Mouse (Mus musculus): ENCODE data around the gene Gm765. TPM values are rescaled to one million over a fixed set of nuclear protein-coding genes. Genes with fewer than 3 reads are reported as not detected.

The Gm765 gene
- polyA plus RNA-seq, 1 experiment, result not detected

GRCm38 (mm10) chr6:98307159-98307558 lies 35.4 kb downstream of the Gm765 start:
- Histone ChIP-seq H3K4me1 (ENCODE audit: control insufficient read depth, insufficient read depth, low read length) (no peaks in the 10 kb centered on the region), H3K4me3 (ENCODE audit: insufficient read depth, low read depth, low read length) (no peak overlapping the region), H3K27ac (ENCODE audit: insufficient read depth, low read depth, low read length) (no peak overlapping the region)
- 78% methylated on average over 7 of the region's 7 CpGs for WGBS
- TF ChIP-seq POLR2A (IDR thresholded peaks at IDR 0.05; ENCODE audit: insufficient read depth, low read depth, low read length), result no peak
- no peak for TF ChIP-seq CTCF (IDR thresholded peaks at IDR 0.05; ENCODE audit: insufficient read depth, low read depth, low read length)

DNA sequence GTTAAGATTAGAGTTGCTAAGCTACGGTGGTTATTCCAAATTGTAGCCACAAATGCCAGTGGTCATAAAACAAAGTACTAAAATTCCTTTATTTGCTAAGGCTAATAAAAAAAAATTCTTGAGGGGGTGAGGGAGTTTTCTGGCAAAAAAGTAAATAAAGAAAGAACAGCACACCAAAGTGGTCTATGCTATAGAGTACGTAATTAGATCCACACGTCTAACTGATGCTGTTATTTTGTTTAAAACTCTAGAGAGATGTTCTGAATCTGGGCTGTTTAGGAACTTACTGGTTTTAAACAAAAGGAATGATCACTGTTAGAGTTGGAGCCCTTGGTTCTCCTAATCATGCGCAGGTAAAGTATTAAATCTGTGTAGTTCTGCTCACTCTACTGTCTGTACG lies 50.5 kb downstream of the Gm765 start:
- Histone ChIP-seq H3K4me3 (ENCODE audit: insufficient read depth, low read depth, low read length) (no peak overlapping the region), H3K27ac (ENCODE audit: insufficient read depth, low read depth, low read length) (no peak overlapping the region), H3K4me1 (ENCODE audit: control insufficient read depth, insufficient read depth, low read length) (no peaks in the 10 kb centered on the region)
- WGBS, result 87% methylated on average over 5 of the region's 5 CpGs
- TF ChIP-seq CTCF (IDR thresholded peaks at IDR 0.05; ENCODE audit: insufficient read depth, low read depth, low read length) (no peak), POLR2A (IDR thresholded peaks at IDR 0.05; ENCODE audit: insufficient read depth, low read depth, low read length) (no peak)

- no peak overlapping the region for H3K27ac ChIP-seq (ENCODE audit: insufficient read depth, low read depth, low read length)
- no peak overlapping the region for H3K4me3 ChIP-seq (ENCODE audit: insufficient read depth, low read depth, low read length)
- TF ChIP-seq POLR2A (IDR thresholded peaks at IDR 0.05; ENCODE audit: insufficient read depth, low read depth, low read length), result no peak
- no peak for TF ChIP-seq CTCF (IDR thresholded peaks at IDR 0.05; ENCODE audit: insufficient read depth, low read depth, low read length)
- H3K4me1 ChIP-seq (ENCODE audit: control insufficient read depth, insufficient read depth, low read length), result no peaks in the 10 kb centered on the region
- WGBS, result 61% methylated on average over 3 of the region's 3 CpGs
These were observed 54.2 kb downstream of the Gm765 start for GRCm38 (mm10) chr6:98288316-98288715.

DNA sequence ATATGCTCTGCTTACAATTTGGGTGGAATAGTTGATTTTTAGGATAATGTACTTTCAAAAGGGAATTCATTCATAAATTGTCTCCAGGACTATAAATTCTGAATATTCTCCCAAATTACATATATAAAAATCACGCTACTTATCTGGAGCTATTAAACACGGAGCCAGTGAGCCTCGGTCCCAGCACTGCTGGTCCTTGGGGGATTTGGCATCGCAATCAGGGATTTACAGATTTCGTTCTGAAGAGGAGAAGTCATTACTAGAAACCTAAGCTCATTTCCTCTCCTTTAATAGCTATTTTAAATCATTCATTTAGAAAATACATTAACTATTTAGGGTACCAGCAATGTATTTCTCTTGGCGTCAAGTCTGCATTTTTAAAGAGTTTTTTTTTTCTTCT lies 55.0 kb downstream of the Gm765 start:
- Histone ChIP-seq H3K4me3 (ENCODE audit: insufficient read depth, low read depth, low read length) (no peak overlapping the region), H3K27ac (ENCODE audit: insufficient read depth, low read depth, low read length) (no peak overlapping the region), H3K4me1 (ENCODE audit: control insufficient read depth, insufficient read depth, low read length) (no peaks in the 10 kb centered on the region)
- 51% methylated on average over 6 of the region's 6 CpGs for WGBS
- TF ChIP-seq CTCF (IDR thresholded peaks at IDR 0.05; ENCODE audit: insufficient read depth, low read depth, low read length) (no peak), POLR2A (IDR thresholded peaks at IDR 0.05; ENCODE audit: insufficient read depth, low read depth, low read length) (no peak)

DNA sequence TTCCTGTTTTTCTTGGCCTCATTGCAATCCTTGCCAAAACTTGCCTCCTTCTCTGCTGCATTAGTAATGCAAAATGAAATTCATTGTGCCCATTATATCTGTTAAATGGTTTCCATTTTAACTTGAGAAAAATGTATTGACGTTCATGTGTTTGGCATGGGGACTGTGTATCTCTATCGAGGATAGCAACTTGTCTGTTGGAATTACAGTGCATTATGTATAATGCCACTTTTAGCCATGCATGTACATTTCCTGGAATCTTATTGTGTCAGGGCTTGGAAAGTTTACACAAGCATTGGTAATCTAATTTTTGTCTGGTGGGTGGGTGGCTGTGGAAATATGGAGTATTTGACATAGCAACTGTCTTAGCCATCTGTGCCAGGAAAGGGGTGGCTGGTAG lies 57.4 kb downstream of the Gm765 start:
- WGBS, result 89% methylated on average over 2 of the region's 2 CpGs
- Histone ChIP-seq H3K4me3 (ENCODE audit: insufficient read depth, low read depth, low read length) (no peak overlapping the region), H3K27ac (ENCODE audit: insufficient read depth, low read depth, low read length) (no peak overlapping the region), H3K4me1 (ENCODE audit: control insufficient read depth, insufficient read depth, low read length) (no peaks in the 10 kb centered on the region)
- TF ChIP-seq POLR2A (IDR thresholded peaks at IDR 0.05; ENCODE audit: insufficient read depth, low read depth, low read length) (no peak), CTCF (IDR thresholded peaks at IDR 0.05; ENCODE audit: insufficient read depth, low read depth, low read length) (no peak)

GRCm38 (mm10) chr6:98282791-98283190 lies 59.8 kb downstream of the Gm765 start:
- WGBS, result 79% methylated on average over 4 of the region's 4 CpGs
- Histone ChIP-seq H3K4me1 (ENCODE audit: control insufficient read depth, insufficient read depth, low read length) (no peaks in the 10 kb centered on the region), H3K27ac (ENCODE audit: insufficient read depth, low read depth, low read length) (no peak overlapping the region), H3K4me3 (ENCODE audit: insufficient read depth, low read depth, low read length) (no peak overlapping the region)
- TF ChIP-seq CTCF (IDR thresholded peaks at IDR 0.05; ENCODE audit: insufficient read depth, low read depth, low read length), result no peak
- TF ChIP-seq POLR2A (IDR thresholded peaks at IDR 0.05; ENCODE audit: insufficient read depth, low read depth, low read length), result no peak

GRCm38 (mm10) chr6:98271553-98271952 lies 71.0 kb downstream of the Gm765 start:
- no peak overlapping the region for H3K4me3 ChIP-seq (ENCODE audit: insufficient read depth, low read depth, low read length)
- TF ChIP-seq POLR2A (IDR thresholded peaks at IDR 0.05; ENCODE audit: insufficient read depth, low read depth, low read length) (no peak), CTCF (IDR thresholded peaks at IDR 0.05; ENCODE audit: insufficient read depth, low read depth, low read length) (no peak)
- H3K27ac ChIP-seq (ENCODE audit: insufficient read depth, low read depth, low read length), result no peak overlapping the region
- WGBS, result 93% methylated on average over 1 of the region's 1 CpGs
- peaks cover 3% of the 10 kb centered on the region; the same call in 1 of the 2 replicates for H3K4me1 ChIP-seq (ENCODE audit: control insufficient read depth, insufficient read depth, low read length)

DNA sequence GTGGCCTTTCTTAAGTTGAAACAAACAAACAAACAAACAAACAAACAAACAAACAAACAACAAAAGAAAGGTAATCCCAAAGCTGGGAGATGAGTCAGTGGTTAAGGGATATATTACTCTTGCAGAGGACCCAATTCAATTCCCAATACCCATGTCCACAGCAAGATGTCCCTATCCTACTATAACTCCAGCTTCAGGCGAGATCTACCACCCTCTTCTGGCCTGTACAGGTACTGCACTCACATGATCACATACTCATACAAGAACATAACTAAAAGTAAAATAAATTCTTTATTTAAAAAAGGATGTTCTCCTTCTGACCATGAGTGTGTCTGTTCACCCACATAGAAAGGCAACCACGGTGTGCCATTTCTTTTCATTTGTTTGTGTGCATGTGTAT lies 79.6 kb downstream of the Gm765 start:
- TF ChIP-seq POLR2A (IDR thresholded peaks at IDR 0.05; ENCODE audit: insufficient read depth, low read depth, low read length) (no peak), CTCF (IDR thresholded peaks at IDR 0.05; ENCODE audit: insufficient read depth, low read depth, low read length) (no peak)
- Histone ChIP-seq H3K4me3 (ENCODE audit: insufficient read depth, low read depth, low read length) (no peak overlapping the region), H3K4me1 (ENCODE audit: control insufficient read depth, insufficient read depth, low read length) (peaks cover 3% of the 10 kb centered on the region; the same call in 1 of the 2 replicates), H3K27ac (ENCODE audit: insufficient read depth, low read depth, low read length) (no peak overlapping the region)
- WGBS, result 57% methylated on average over 2 of the region's 2 CpGs

GRCm38 (mm10) chr6:98259016-98259415 lies 83.5 kb downstream of the Gm765 start:
- WGBS, result 68% methylated on average over 2 of the region's 2 CpGs
- H3K4me3 ChIP-seq (ENCODE audit: insufficient read depth, low read depth, low read length), result no peak overlapping the region
- TF ChIP-seq POLR2A (IDR thresholded peaks at IDR 0.05; ENCODE audit: insufficient read depth, low read depth, low read length), result no peak
- no peak for TF ChIP-seq CTCF (IDR thresholded peaks at IDR 0.05; ENCODE audit: insufficient read depth, low read depth, low read length)
- H3K4me1 ChIP-seq (ENCODE audit: control insufficient read depth, insufficient read depth, low read length), result no peaks in the 10 kb centered on the region
- no peak overlapping the region for H3K27ac ChIP-seq (ENCODE audit: insufficient read depth, low read depth, low read length)

DNA sequence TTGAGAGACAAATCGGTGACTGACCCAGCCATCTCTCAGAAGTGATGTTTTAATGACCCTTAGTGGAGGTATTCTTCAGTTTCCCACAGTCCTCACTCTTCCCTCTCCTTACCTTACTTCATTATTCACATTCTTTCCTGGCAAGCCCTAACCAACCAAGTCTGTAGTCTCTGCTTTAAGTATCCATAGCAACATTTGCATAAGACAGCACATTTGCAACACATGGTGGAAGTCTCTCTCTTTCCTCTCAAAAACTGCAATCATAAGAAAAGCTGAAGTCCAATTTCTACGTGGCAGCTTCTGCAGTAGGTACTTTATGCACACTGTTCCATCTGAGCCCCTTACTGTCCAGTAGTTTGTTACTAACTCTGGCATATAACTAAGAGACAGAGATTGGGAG lies 96.1 kb downstream of the Gm765 start:
- no peaks in the 10 kb centered on the region for H3K4me1 ChIP-seq (ENCODE audit: control insufficient read depth, insufficient read depth, low read length)
- TF ChIP-seq CTCF (IDR thresholded peaks at IDR 0.05; ENCODE audit: insufficient read depth, low read depth, low read length) (no peak), POLR2A (IDR thresholded peaks at IDR 0.05; ENCODE audit: insufficient read depth, low read depth, low read length) (no peak)
- WGBS, result 68% methylated on average over 2 of the region's 2 CpGs
- H3K4me3 ChIP-seq (ENCODE audit: insufficient read depth, low read depth, low read length), result no peak overlapping the region
- no peak overlapping the region for H3K27ac ChIP-seq (ENCODE audit: insufficient read depth, low read depth, low read length)
